ENCODE assay signal across 8 mouse cellular contexts in the genomic region with DNA sequence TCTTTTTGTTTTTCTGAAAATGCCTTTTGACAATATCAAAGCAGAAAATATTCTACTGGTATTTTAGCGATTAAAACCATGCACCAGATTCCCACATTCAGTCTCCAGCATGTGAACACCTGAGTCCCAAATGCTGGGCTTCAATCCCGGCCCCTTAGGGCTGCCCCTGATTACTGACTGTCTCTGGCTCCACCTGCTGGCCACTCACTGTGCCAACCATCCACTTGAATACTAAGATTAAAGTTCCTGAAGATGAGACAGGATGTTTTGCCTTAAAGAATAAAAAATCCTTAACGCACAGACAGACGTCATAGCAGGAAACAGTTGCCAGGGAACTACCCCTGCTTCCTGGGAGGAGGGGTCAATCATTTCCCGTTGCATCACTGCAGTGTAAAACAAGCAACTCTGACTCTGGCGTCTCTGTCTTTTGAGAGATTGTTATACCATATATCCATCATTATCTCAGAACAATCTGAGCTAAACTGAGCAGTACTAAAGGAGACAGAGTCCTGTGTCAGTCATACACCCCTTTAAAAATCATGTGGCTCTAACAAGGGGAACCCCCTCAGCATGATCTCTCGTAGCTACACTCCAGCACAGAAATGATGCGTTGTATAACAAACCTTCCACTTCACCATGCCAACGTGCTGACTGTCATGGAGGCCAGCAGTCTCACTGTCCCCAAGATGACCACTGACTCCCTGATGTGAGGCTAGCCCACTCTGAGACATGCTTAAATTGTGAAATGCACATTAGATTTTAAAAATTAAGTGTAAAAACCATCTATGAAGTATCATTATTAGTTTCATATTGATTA.
DNase-seq lines count a peak whose midpoint lies in the region; ATAC-seq and TF ChIP-seq lines count a peak whose summit lies in the region.

No protein-coding gene starts in this region.

- no peak overlapping the region for H3K4me3 ChIP-seq in E14TG2a.4 (replicated peaks; ENCODE audit: low read length)
- H3K4me3 ChIP-seq in embryonic facial prominence, embryonic 10.5 days: no peak overlapping the region
- H3K4me3 ChIP-seq in lung, embryonic 16.5 days (ENCODE audit: low read length): no peak overlapping the region

- H3K27me3 ChIP-seq in E14TG2a.4 (ENCODE audit: insufficient read depth, low read length): peaks cover 3% of the 10 kb centered on the region; the same call in 1 of the 2 replicates
- no peaks in the 10 kb centered on the region for H3K27me3 ChIP-seq in embryonic facial prominence, embryonic 10.5 days (replicated peaks; ENCODE audit: low read depth, poor library complexity, severe bottlenecking)
- no peaks in the 10 kb centered on the region for H3K27me3 ChIP-seq in lung, embryonic 16.5 days (ENCODE audit: control insufficient read depth, insufficient read depth, low read depth, low read length)

- intact Hi-C loops in heart, postnatal 14 days (cut with DNase I): loop anchor here (2.0 kb wide), 1 partner anchor 410 kb away; no protein-coding TSS in a partner anchor

- peak; percentile 78 for ATAC-seq in lung, embryonic 16.5 days (ENCODE audit: low read depth)

- 0 out of 2 replicates have a peak overlapping the region, but pooled peaks have one; percentile 9 for H3K4me2 ChIP-seq in lung, embryonic 16.5 days (ENCODE audit: low read depth, low read length)

- H3K9me3 ChIP-seq in E14TG2a.4 (ENCODE audit: low read length): no peaks in the 10 kb centered on the region
- H3K9me3 ChIP-seq in embryonic facial prominence, embryonic 10.5 days: no peaks in the 10 kb centered on the region
- no peaks in the 10 kb centered on the region for H3K9me3 ChIP-seq in lung, embryonic 16.5 days (ENCODE audit: control insufficient read depth, low read length)

- H3K4me1 ChIP-seq in E14TG2a.4 (replicated peaks; ENCODE audit: low read depth, low read length): no peaks in the 10 kb centered on the region
- H3K4me1 ChIP-seq in embryonic facial prominence, embryonic 10.5 days: no peaks in the 10 kb centered on the region
- no peaks in the 10 kb centered on the region for H3K4me1 ChIP-seq in lung, embryonic 16.5 days (replicated peaks; ENCODE audit: control insufficient read depth, insufficient read depth, low read length)

- 38% methylated on average over 9 of the region's 9 CpGs for WGBS in embryonic facial prominence, embryonic 10.5 days
- WGBS in lung, embryonic 16.5 days: 22% methylated on average over 9 of the region's 9 CpGs

- H3K27ac ChIP-seq in embryonic facial prominence, embryonic 10.5 days (replicated peaks): no peak overlapping the region
- H3K27ac ChIP-seq in lung, embryonic 16.5 days (ENCODE audit: low read length): no peak overlapping the region

- H3K36me3 ChIP-seq in E14TG2a.4 (ENCODE audit: insufficient read depth, low read length): no peaks in the 10 kb centered on the region
- H3K36me3 ChIP-seq in embryonic facial prominence, embryonic 10.5 days (replicated peaks): no peaks in the 10 kb centered on the region
- no peaks in the 10 kb centered on the region for H3K36me3 ChIP-seq in lung, embryonic 16.5 days (ENCODE audit: control insufficient read depth, insufficient read depth, low read length)

- DNase-seq in adipocyte (ENCODE audit: low spot score): peak; percentile 35
- DNase-seq in embryonic facial prominence, embryonic 10.5 days (ENCODE audit: low spot score): peak; percentile 76
- DNase-seq in heart, postnatal 14 days: peak; percentile 70 to 75
- peak; percentile 15 to 71 for DNase-seq in layer of hippocampus, adult 18-20 months (ENCODE audit: low spot score in 2 of 2)
- peak; percentile 83 for DNase-seq in retina, embryonic 14.5 days (ENCODE audit: low spot score)
- DNase-seq in spleen, postnatal 4 days (ENCODE audit: low spot score in 2 of 2): no peak

- no peak overlapping the region for H3K9ac ChIP-seq in lung, embryonic 16.5 days (ENCODE audit: low read length)

- TF ChIP-seq CTCF in E14TG2a.4 (conservative IDR thresholded peaks at IDR 0.05; ENCODE audit: low read length): peak; percentile 86

Comparison
In these comparisons a context has a peak if more than half of its experiments do, and no peak if none do; other contexts are left out.
1. DNase-seq: peak in adipocyte (single experiment), embryonic facial prominence, embryonic 10.5 days (single experiment), heart, postnatal 14 days (2 of 2), layer of hippocampus, adult 18-20 months (2 of 2) and retina, embryonic 14.5 days (single experiment); none in spleen, postnatal 4 days (0 of 2).